In the genomic region with DNA sequence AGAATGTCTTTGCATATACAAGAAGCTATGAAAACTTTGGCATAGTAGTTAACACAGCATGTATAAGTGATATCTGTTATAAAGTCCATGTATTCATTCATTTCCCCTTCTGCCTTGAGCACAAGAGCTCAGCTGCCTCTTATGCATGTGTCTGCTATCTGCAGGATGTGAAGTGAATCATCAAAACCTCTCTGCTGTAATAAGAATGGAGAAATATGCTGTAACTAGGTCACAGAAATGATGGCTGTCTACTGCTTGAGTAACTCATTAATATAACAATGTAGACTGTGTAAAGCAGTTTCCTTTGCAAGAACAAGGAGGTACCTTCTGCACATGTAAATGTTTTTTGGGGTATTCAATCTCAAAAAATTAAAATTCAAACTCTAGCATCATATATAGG, we compare ENCODE assay signal across 17 mouse cellular contexts.
"Had no signal": no experiment of that assay in that cellular context is flagged by ENCODE, and none has a peak within 500 bp of the region (broad histone marks: within the 10 kb centered on the region; RNA-seq: fewer than 3 reads in every experiment).

No protein-coding gene starts in this region.

- H3K4me3 ChIP-seq: layer of hippocampus, adult 2 months; limb, embryonic 15.5 days; liver, embryonic 12.5 days; megakaryocyte, embryonic 14.5 days; neural tube, embryonic 15.5 days; stomach, embryonic 15.5 days had no signal

- ATAC-seq: liver, embryonic 12.5 days; midbrain, embryonic 16.5 days had no signal

- H3K9me3 ChIP-seq: limb, embryonic 15.5 days; liver, embryonic 12.5 days; megakaryocyte, embryonic 14.5 days; neural tube, embryonic 15.5 days; stomach, embryonic 15.5 days had no signal

- H3K4me1 ChIP-seq: limb, embryonic 15.5 days; liver, embryonic 12.5 days; megakaryocyte, embryonic 14.5 days; neural tube, embryonic 15.5 days; stomach, embryonic 15.5 days had no signal

- H3K9ac ChIP-seq: limb, embryonic 15.5 days; liver, embryonic 12.5 days; lung, embryonic 14.5 days; neural tube, embryonic 15.5 days; stomach, embryonic 15.5 days had no signal

- H3K27me3 ChIP-seq: limb, embryonic 15.5 days; liver, embryonic 12.5 days; megakaryocyte, embryonic 14.5 days; neural tube, embryonic 15.5 days; stomach, embryonic 15.5 days had no signal

- H3K27ac ChIP-seq: layer of hippocampus, adult 2 months; limb, embryonic 15.5 days; liver, embryonic 12.5 days; macrophage; neural tube, embryonic 15.5 days; stomach, embryonic 15.5 days had no signal

- H3K4me2 ChIP-seq: limb, embryonic 15.5 days; liver, embryonic 12.5 days; lung, embryonic 14.5 days; midbrain, embryonic 11.5 days; neural tube, embryonic 15.5 days; stomach, embryonic 15.5 days had no signal

- H3K36me3 ChIP-seq: limb, embryonic 15.5 days; liver, embryonic 12.5 days; neural tube, embryonic 15.5 days; stomach, embryonic 15.5 days had no signal

- DNase-seq: kidney, adult 18-20 months; kidney, postnatal 10 days; kidney, postnatal 4 days; lung, embryonic 14.5 days; lung, postnatal 14 days; right cerebral cortex, postnatal 4 days; thymus, adult 2 months; thymus, postnatal 36 days had no signal
